Mouse (Mus musculus) monocyte, adult 2 months (primary cell): ENCODE results near the gene Tbc1d9.

Experiments
- DNase-seq, 2 experiments: peaks; one replicate each; pipeline ENCODE4 v3.0.0; 2022; ENCODE audit warnings: low spot score in 2 of 2, low read depth in 1 of 2

Gene Tbc1d9

GRCm38 (mm10) chr8:83177317-83178195 is 12.4 kb downstream of the Tbc1d9 start:
- no peak for DNase-seq

GRCm38 (mm10) chr8:83178228-83178742 is 13.1 kb downstream of the Tbc1d9 start:
- DNase-seq = no peak

DNA sequence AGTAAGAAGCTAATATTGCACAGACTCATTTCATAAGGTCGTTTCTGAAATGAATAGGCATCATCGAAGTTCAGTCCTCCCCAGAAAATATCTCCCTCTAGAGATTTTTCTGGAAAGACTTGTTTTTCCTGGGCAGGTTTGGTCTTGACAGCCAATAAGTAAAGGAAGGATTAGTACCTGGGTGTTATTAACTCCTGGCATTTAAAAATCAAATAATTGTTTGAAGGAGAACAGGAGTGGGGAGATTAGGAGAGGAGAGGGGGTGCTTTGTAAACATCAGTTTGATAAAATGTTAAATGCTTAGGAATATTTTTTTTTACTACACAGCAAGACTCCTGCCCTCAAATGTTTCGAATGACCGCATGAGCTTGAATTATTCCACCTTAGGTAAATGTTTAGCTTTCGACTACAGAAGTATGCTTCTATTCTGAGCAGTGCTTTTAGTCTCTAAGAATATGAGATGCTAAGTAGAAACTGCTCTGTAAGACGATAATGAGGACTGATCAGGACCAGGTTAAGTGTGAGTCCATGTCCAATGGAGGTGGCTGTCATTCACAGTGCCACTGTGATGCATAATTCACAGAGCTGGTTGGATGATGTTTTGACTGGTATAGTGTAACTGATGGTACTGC is 16.8 kb downstream of the Tbc1d9 start:
- no peak for DNase-seq

DNA sequence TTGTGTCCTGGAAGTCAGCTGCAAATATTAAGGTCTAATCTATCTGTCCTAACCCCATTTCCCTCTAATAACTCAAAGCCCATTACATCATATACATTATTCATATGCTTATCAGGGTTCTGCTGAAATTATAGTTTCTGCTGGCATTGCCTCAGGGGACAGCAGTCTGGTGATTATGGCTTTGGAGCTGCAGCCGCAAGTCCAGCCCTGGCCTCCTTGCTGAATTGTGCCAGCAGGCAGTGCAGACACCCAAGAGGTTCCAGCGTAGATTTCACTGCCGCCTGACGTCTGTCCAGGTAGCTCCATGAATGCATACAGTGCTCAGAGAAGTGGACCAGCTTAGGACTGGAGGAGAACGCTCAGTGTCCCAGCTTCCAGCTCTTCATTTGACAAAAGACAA is 17.6 kb downstream of the Tbc1d9 start:
- DNase-seq = no peak

GRCm38 (mm10) chr8:83186376-83186775 is 21.2 kb downstream of the Tbc1d9 start:
- DNase-seq = no peak

GRCm38 (mm10) chr8:83187363-83187962 is 22.3 kb downstream of the Tbc1d9 start:
- no peak for DNase-seq

DNA sequence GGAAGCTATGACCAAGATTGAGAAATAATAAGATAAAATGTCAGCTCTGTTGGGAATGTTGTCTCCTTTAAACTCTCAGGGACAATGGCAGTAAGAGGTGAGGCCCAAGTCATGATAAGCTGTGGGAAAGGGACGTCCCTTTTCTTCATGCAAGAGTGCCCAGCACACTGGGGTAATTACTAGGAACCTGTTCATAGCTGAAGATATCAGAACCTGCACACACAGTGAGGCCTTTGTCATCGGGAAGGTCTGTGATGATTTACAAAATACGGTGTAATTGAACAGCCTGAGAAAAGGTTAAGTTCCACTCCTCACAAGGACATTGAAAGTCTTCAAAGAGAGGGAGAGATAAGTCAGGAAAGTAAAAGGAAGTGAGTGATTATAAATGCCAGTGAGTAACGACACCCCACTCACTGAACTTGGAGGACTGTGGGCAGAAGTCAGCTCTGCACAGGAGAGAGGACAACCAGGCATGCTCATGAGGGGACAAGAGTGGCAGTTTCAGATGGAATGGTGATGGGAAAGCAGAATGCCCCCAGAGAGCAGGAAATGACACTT is 24.5 kb downstream of the Tbc1d9 start:
- no peak for DNase-seq

DNA sequence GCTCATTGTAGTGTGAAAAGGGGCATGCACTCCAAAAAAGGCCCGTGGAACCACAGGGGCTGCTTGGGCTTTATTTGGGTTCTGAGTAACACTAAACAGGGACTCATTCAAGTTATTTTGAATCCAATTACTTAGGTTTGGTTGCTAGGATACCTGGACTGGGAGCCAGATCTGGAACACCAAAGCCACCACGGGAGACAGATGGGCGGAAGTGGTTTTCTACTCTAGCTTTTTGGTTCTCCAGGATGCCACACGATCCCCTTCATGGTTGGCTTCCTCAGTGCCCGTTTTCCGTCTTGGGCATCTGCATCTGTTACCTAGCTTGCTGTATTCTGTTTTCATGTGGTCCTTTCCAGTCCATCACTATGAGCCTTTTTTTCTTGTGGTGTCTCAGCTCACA is 30.9 kb downstream of the Tbc1d9 start:
- DNase-seq = no peak

DNA sequence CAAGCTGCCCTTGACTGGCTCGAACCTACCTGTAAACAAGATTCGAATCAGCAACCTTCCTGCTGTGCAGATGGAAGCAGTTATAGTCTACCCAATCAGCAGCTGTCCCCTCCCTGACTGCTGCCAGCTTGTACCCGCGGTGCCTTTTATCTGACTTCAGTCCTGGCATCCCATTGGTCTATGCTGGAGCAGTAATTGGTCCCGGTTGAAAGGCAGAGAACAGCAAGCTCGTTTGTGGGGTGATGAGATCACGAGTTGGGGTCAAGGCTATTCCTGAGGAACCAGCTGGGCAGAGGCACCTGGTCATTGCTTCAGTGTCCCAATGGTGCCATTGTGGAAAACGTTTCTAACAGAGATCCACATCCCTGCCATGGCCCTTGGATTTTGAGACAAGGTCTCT is 34.6 kb downstream of the Tbc1d9 start:
- no peak for DNase-seq

- DNase-seq = no peak
Measured at GRCm38 (mm10) chr8:83200191-83201177, 35.3 kb downstream of the Tbc1d9 start.

- no peak for DNase-seq
Measured at GRCm38 (mm10) chr8:83202946-83203345, 37.8 kb downstream of the Tbc1d9 start.

GRCm38 (mm10) chr8:83205907-83206306 is 40.8 kb downstream of the Tbc1d9 start:
- no peak for DNase-seq

GRCm38 (mm10) chr8:83209581-83209980 is 44.4 kb downstream of the Tbc1d9 start:
- DNase-seq = no peak

- DNase-seq = no peak
Measured at GRCm38 (mm10) chr8:83210676-83211075, 45.5 kb downstream of the Tbc1d9 start.

- no peak for DNase-seq
Measured at GRCm38 (mm10) chr8:83215065-83215464, 49.9 kb downstream of the Tbc1d9 start.

GRCm38 (mm10) chr8:83216520-83216919 is 51.4 kb downstream of the Tbc1d9 start:
- no peak for DNase-seq

DNA sequence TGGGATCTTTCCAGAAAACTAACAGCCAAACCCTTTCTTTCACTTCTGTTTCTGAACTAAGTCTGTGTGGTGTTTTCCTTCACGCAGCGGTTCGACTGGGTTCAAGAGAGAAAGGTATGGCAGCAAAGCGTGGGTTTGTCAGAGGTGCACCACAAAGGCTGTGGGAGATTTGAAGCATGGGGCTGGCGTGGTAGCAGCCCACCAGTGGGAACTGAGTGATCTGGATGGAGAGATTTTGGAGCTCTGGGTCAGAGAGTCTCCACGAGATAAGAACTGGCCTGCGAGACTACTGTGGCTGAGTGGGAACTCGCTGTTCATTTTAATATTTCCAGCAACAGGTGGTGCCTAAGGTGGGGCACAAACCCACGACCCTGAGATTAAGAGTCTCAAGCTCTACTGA is 52.0 kb downstream of the Tbc1d9 start:
- no peak for DNase-seq

- DNase-seq = no peak
Measured at GRCm38 (mm10) chr8:83217891-83218290, 52.7 kb downstream of the Tbc1d9 start.

- DNase-seq = no peak
Measured at GRCm38 (mm10) chr8:83219392-83219791, 54.2 kb downstream of the Tbc1d9 start.

GRCm38 (mm10) chr8:83220746-83221145 is 55.6 kb downstream of the Tbc1d9 start:
- no peak for DNase-seq
